Mouse (Mus musculus) gastrocnemius, postnatal 25 days (tissue): ENCODE data around the gene Otud7a. TPM values are rescaled to one million over a fixed set of nuclear protein-coding genes. Genes with fewer than 3 reads are reported as not detected.

Source experiments
- DNase-seq: peaks from one replicate; pipeline ENCODE4 v3.0.0; 2022
- total RNA-seq, 2 experiments: library from RNA; stranded (reverse); gene quantifications; 1 replicate in 1 of 2; 2 replicates in 1 of 2; pipeline ENCODE4 v1.2.3; 2021

Gene Otud7a
- total RNA-seq, 2 experiments from 2014 or later: 0.27 TPM; not detected in 1

DNA sequence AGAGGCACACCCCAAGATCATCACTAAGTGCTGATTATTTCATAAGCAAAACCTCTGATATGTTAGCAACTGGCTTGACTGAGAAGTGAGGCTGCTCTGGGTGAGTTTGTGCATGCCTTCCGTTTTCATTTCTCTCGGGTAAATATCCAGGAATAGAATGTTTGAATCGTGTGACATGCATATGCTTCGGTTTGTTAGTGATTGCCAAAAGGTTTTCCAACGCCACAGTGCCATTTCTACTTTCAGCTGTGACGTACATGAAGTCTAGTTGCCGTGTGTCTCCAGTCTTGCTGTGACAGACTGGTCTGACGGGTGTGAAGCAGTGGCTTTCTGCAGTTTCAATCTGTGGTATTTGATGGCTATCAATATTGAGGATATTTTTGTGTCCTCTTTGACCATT is 273.4 kb downstream of the Otud7a start:
- no peak for DNase-seq

DNA sequence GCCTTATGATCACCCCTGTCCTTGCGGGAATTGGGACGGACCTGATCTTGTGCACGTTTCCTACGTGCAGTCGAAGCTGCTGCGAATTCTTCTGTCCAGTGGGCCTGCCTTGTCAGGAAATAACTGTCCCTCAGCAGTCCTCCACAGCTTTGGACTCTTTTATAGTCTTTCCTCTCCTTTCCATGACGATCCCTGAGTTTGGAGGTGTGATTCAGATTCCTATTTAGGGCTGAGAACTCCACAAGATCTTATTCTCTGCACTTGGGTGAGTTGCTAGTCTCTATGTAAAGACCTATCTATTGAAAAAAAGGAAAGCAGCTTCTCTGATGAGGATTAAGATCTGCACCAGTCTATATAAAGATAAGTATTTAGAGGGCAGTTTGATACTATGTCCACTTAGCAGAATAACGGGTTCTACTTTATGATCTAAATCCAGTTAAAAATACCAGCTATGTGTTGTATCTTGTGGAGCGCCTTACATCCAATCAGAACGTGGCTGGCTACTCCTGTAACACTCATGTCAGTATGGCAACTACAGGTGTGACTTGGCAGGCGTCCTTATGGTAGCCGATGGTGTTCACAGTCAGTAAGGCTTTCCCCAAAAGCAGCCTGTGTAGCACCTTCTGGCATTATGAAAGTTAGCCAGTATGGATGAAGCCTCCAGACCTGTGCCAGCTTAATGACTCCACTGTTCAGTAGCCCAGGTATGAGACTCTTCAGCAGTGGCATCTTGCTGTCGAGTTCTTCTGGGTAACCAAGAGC is 274.8 kb downstream of the Otud7a start:
- DNase-seq: no peak

DNA sequence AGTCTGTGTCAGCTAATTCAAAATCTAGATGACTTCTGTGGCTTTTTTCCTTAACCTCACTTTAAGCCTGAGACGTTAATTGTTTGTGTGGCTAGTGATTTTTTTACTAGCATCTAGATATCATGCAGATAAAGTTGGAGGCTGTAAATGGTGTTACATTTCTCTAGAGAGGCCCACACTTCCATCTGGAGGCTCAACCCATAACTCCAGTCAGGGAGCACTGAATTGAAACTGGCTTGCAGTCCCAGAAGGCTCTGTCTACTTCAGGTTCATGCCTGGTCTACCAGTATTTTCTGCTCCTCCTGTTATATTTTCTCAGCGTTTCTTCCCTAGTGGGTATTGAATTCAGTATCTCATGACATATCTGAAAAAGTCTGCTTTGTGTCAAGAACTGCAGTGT is 276.1 kb downstream of the Otud7a start:
- no peak for DNase-seq

DNA sequence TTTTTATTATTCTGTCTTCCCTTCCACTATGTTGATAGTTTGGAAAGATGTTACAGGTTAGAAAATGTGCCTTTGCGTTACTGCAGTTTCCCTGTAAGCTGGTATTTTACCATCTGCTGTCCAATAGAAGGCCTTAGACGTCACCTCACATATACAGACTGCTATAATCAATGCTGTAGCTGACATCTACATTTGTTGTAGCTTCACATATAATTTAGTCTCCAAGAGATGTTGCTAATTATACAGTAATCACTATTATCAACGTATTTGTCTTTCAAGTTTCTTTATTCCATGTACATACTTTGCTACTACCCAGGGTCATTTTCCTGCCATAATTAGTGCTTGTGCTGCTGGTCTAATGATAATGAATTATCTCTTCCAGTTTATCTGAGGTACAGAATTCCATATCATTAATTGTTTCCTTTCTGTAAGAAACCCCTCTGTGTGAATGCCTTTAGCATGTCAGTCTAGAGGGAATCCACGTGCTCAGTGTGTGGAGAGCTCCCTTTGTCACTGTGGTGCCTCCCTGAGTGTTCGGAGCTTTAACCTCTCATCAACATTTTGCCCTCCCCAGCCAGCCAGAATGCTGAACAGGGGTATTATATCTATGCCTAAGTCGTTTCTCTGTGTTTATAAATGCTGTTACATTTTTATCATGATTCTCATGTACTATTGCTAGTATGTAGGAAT is 280.6 kb downstream of the Otud7a start:
- no peak for DNase-seq

DNA sequence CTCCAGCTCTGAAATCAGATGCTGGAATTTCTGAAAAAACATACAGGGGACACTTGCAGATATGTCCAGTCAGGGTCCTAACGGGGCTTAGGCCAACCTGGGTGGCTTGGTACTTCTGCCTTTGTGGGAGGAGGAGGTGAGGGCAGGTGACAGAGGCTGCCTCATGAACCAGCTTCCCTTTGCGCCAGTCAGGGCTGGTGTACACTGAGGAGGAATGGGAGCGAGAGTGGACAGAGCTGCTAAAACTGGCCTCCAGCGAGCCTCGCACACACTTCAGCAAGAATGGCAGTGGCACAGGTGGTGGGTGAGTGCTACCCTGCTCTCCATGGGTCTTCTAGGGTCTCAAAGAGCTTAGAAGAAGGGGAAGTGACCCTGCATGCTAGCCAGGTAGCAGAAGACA is 285.1 kb downstream of the Otud7a start:
- DNase-seq: no peak

DNA sequence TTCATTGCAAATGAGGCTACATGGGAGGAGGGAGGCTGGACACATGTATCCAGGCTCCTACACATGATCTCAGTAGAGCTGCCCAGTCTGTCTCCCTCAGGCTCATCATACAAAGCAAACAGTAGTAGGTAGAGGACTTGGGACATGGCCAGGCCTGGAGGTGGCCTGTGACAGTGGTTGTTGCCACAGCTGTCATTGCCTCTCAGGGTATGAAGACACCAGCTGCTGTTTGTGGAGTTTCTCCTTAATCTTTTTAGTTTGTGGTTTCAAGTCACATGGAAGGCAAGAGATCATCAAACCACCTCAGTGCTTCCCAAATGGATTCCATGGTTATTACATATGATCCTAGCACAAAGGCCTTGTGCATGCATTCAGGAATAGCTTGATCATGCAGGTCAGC is 285.5 kb downstream of the Otud7a start:
- DNase-seq: no peak

DNA sequence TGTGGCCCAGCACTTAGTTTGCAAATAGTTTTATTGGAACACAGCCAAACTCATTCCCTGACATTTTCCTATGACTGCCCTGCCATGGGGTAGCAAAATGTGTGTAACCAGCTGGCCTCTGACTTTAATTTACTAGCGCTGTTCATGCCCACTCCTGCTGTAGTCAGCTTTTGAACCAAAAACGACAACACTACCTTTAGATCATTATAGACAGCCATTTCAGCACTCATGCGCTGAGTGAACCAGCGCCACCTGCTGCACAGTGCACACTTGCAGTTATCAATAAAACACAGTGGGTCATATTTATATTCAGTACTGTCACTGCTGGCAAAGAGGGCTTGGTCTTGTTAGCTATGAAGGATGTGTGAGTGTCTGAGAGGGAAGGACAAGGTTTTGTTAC is 293.2 kb downstream of the Otud7a start:
- DNase-seq: no peak

DNA sequence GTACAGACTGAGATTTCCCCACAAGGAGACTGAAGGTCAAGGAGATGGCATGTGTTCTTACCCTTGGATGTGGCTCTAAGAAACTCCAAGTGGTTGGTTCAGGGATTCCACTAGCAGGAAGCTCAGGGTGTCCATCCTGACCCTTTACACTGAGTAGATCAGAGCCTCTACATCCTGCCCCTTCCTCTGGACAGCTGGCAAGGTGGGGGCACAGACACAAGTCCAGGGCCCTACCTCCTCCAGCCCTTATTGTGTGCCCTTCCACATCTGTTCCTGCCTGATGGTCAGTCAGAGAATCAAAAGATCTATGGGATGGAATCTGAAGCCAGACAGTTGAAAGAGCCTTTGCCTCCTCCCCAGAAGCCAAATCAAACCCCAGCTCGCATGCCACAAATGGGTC is 293.6 kb downstream of the Otud7a start:
- DNase-seq: no peak

DNA sequence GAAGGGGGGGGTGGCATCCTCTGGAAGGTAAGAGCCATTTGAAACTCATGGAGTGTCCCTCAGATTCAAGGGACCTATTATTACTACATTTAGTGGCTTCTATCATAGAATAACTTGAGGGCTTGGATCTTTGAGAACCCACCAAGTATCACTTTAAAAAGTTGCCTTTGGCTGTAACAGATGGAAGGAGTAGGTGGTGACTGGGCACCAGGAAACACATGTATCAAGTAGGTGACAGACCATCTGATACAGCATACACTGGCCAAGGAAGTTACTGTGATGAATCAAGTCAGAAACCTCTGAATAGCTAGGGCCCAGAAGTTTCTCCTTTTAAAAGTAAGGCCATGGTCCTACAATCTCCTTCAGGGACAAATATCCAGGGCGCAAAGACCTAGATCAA is 298.6 kb downstream of the Otud7a start:
- DNase-seq: no peak

DNA sequence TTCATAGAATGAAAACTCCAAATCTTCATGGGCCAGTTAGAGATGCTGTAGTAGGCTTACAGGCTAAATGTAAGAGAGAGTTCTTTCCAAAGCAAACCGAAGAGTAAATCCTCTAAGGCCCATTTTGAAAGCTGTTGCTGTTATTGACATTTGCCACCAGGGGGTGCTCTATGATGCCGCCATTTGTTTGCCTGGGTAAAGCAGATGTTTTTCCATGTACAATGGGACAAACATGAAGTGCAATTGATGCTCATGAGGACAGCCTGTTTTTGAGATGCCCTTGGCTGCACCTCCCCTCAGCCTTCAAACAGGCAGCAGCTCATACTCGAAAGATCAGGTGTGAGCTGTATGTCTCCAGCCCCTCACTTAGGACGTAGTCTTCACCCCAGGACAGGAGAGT is 307.5 kb downstream of the Otud7a start:
- DNase-seq: no peak

DNA sequence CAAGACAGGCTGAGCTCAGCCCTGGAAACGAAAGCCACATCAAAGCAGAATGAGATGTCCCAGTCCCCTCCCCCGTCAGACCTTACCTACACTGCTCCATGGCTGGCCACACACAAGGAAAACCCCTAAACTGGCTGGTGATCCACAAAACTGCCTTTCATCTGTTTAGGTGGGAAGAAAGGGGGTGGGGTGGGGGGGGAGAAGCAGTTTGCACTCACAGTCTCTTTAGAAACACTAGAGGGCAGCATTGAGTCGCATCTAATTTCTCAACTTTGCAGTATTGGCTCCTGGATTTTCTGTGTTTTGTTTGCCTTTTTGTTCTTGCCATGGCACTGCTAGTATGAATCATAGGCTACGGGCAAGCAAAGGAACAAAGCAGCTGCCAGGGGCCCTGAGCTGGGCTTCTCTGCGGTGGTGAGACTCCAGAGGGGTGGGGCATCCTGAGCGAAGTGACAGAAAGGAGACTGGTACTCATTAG is 308.8 kb downstream of the Otud7a start:
- DNase-seq: peak; percentile 34

DNA sequence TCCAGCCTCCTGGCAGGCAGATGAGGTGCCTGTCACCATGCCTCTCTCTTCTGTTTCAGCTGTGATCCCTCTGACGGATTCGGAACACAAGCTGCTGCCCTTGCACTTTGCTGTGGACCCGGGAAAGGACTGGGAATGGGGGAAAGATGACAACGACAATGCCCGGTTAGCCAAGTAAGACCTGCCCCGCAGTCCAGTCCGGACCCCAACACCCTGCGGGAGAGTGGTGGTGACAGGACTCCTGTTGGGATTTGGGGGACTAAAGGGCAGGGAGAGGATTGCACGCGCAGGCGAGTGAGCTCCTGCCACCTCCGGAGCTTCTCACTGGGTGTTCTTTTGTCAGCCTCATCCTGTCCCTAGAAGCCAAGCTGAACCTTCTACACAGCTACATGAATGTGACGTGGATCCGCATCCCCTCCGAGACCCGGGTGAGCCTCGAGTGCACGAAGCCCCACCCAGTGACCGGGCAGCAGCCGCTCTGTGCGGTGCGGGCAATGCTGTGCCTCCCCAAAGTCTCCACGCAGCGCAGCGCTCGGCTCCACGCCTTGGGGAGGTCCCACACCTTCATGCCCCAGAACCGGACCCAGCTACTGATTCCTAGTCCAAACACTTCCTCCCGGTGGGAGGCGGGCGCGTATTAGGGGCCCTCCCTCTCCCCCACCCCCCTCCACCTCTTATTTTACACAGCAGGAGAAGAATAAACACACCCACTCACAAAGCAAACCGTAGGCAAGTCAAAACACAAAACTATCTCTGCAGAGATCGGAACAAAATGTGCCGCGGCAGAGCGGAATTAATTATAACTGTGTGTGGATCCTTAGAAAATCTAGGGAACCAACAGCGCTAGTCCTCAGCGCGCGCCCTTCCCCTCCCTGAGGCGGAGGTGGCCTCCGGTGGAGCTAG is 310.3 kb downstream of the Otud7a start:
- peak; percentile 32 for DNase-seq

DNA sequence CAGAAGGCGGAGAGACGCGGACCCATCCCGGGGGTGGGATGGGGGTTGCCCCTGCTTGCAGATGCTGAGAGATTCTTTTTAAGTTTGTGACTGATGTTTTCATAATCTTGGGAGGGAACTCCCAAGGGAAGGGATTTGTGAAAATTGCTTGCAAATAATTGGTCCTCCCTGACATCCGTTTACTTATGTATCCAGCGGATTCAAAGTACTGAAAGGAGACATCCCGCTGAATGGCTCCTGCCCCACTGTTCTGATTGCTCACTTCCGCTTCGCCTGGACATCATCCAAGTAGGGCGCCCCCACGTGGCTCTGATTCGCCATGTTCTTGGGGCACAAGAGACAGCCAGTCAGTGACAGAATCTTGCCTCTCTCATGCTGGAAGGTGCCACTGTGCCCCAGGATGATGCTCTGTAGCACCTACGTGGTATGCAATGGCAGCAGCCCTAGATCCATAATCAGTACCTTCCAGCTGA is 311.0 kb downstream of the Otud7a start:
- peak; percentile 70 for DNase-seq

DNA sequence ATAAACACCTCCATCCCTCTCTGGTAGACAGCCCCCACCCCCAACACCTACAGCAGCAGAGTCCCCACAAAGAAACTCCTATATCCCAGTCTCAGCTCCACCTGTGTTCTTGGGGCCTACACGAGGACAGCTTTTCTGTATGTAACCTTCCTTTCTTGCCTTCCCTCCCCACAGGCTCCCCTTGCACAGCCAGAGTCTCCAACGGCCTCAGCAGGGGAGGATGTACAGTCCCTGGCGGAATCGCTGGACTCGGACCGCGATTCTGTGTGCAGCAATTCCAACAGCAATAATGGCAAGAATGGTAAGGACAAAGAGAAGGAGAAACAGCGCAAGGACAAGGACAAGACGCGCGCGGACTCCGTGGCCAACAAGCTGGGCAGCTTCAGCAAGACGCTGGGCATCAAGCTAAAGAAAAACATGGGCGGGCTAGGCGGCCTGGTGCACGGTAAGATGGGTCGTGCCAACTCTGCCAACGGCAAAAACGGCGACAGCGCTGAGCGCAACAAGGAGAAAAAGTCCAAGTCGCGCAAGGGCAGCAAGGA is 312.7 kb downstream of the Otud7a start:
- DNase-seq: no peak

DNA sequence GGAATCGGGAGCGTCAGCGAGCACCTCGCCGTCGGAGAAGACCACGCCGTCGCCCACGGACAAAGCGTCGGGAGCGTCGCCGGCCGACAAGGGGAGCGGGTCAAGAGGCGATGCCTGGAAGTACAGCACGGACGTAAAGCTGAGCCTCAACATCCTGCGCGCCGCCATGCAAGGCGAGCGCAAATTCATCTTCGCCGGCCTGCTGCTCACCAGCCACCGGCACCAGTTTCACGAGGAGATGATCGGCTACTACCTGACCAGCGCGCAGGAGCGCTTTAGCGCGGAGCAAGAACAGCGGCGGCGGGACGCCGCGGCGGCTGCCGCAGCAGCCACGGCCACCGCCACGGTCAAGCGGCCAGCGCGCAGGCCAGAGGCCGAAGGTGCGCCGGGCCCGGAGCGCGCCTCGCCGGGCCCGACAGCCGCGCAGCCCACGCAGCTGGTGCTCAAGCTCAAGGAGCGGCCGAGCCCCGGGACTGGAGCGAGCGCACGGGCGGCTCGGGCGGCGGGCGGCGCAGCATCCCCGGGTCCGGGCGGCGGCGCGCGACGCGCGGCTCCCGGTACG is 313.2 kb downstream of the Otud7a start:
- no peak for DNase-seq

DNA sequence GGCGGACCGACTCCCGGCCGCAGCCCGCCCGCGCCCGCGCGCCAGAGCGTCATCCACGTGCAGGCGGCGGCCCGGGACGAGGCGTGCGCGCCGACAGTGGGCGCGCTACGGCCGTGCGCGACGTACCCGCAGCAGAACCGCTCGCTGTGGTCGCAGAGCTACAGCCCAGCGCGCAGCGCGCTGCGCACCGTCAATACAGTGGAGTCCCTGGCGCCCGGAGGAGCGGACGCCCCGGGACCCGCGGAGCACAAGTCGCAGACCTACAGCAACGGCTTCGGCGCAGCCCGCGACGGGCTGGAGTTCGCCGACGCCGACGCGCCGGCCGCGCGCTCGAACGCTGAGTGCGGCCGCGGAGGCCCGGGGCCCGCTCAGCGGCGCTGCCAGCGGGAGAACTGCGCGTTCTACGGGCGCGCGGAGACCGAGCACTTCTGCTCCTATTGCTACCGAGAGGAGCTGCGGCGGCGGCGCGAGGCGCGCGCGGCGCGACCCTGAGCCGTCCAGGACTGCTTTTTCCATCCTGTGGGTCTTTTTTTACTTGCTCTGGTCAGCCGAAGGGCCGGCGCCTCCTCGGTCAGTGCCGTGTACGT is 313.8 kb downstream of the Otud7a start:
- DNase-seq: no peak

DNA sequence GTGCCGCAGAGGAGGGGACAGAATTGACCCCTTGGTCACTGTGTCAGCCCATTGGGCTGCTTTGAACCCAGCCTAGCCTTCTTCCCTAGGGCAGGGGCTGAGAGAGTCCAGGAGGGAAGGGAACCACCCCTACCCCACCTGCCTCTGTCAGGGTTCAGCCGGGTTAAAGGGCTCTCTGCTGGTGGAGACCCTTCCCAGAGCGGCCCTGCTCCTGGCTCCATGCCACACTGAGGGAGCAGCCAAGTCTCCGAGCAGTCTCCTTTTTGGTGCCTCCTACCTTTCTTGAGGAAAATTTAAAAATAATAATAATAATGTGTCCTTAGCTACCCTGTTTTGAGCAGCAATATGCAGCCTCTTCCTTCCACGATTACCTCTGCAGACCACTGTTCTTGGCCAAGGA is 315.1 kb downstream of the Otud7a start:
- DNase-seq: no peak

DNA sequence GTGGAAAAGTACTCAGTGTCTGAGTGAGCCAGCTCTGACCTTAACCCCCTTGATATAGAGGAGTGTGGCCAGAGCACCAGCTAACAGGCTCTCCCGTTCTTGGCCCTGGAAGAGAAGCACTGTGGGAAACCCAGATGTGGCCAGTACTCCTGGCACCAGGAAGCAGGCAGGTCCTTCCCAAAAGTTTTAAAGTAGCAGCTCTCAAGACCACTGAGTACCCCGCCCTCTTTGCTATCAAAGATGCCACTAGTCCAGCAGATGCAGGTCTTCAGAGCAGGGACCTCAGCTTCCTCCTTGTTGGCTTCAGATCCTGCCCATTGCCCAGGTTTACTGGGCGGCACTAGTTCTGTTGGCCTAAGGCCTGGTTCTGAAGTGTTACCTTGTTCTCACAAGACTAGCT is 318.0 kb downstream of the Otud7a start:
- DNase-seq: no peak

DNA sequence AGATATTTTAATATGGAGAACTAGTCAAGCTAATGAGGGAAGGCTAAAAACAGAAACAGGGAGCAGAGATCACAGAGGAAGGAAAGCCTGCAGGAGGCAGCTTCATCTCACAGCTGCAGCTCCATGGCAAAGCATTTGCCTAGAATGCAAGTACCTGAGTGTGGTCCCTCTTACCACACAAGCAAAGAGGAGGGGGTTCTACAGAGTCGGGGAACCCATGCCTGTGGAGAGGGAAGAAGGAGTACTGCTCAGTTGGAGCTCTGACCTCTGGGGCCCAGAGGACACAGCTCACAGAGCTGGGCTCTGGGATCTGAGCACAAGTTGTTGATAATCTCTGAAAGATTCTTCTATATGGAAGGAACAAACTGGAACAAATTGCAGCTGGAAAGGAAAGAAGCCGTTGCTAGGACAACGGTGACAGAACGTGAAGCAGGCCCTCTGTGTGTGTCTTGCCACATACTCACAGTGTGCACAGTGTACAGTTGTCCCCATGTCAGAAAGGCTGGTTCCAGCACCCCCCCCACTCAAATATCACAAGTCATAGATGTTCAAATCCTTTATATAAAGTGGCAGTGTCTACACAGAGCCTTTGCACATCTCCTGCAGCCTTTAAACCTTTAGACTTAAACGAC is 324.0 kb downstream of the Otud7a start:
- DNase-seq: no peak

DNA sequence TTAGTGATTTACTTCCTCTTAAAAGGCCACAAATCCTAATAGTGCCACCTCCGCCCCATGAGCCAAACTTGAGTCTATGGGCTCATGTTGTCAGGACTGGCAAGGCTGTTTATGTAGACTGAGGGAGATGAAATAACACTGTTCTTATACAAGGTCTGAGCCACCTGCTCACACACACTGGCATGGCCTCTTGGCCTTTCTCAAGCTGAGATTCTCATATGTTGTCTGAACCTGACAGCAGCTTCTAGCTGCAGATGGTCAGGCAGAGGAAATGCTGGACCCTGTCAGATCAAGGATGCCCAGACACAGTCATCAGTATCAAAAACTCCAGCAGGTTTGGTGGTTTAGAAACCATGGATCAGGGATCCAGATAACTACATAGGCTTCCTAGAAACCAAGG is 328.7 kb downstream of the Otud7a start:
- no peak for DNase-seq

DNA sequence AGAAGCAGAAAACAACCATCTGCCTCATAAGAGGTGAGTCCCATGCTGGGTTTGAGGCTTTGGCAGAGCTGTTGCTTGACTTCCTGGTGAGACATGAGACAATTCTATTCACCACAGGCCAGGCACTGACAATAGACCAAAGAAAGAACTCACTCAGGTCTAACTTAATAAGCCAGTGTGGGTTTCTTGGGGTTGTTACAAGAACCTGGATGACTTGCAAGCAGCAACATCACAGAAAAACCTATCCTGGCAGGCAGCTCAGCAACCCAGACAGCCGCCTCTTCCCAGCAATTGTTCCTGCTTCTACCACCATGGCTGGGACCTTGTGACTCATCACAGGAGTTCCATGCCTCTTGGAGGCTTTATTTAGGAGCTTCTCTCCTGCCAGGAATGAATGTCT is 329.7 kb downstream of the Otud7a start:
- DNase-seq: no peak
